Mouse (Mus musculus) frontal cortex, adult (tissue): Measurements from ENCODE around the gene Ptma.
A peak's percentile ranks its signal among the peaks of the same experiment; 100 is the strongest.
"Not testable (repeated sequence)": the region's sequence is repeated elsewhere in the genome, so short reads cannot be mapped to it uniquely, and the experiment has no call there.

Experiments
- ATAC-seq: cut with Nextera tagmentation; 2 replicates; pipeline ENCODE4 v1.9.2; 2017; ENCODE audit warnings: mild to moderate bottlenecking, moderate library complexity, mixed read lengths; ENCODE audit not compliant: low TSS enrichment

Gene Ptma

GRCm38 (mm10) chr1:86526116-86526788 is at the start of gene Ptma:
TSS of gene Ptma (plus strand) at chr1:86526726.
- peak; percentile 57 for ATAC-seq

GRCm38 (mm10) chr1:86477738-86478285 is 48.7 kb upstream of the Ptma start:
- no peak for ATAC-seq

GRCm38 (mm10) chr1:86479099-86479825 is 47.3 kb upstream of the Ptma start:
- ATAC-seq: no peak

- ATAC-seq: no peak
Observed at GRCm38 (mm10) chr1:86480288-86480687, 46.2 kb upstream of the Ptma start.

- no peak for ATAC-seq
Observed at GRCm38 (mm10) chr1:86480735-86481447, 45.6 kb upstream of the Ptma start.

- ATAC-seq: no peak
Observed at GRCm38 (mm10) chr1:86481468-86481867, 45.1 kb upstream of the Ptma start.

- ATAC-seq: no peak
Observed at GRCm38 (mm10) chr1:86482288-86482687, 44.2 kb upstream of the Ptma start.

GRCm38 (mm10) chr1:86482761-86483160 is 43.8 kb upstream of the Ptma start:
- no peak for ATAC-seq

GRCm38 (mm10) chr1:86485346-86485745 is 41.2 kb upstream of the Ptma start:
- ATAC-seq: no peak

- not testable (repeated sequence) for ATAC-seq
Observed at GRCm38 (mm10) chr1:86485858-86486257, 40.7 kb upstream of the Ptma start.

- ATAC-seq: no peak; the same call in 1 of the 2 replicates
Observed at GRCm38 (mm10) chr1:86486703-86487294, 39.7 kb upstream of the Ptma start.

- ATAC-seq: peak; percentile 95
Observed at GRCm38 (mm10) chr1:86487295-86487907, 39.1 kb upstream of the Ptma start.

- no peak for ATAC-seq
Observed at GRCm38 (mm10) chr1:86487908-86488314, 38.6 kb upstream of the Ptma start.

GRCm38 (mm10) chr1:86488326-86488725 is 38.2 kb upstream of the Ptma start:
- no peak for ATAC-seq

GRCm38 (mm10) chr1:86488774-86489173 is 37.8 kb upstream of the Ptma start:
- no peak for ATAC-seq

- ATAC-seq: no peak
Observed at GRCm38 (mm10) chr1:86489901-86490300, 36.6 kb upstream of the Ptma start.

GRCm38 (mm10) chr1:86490697-86491096 is 35.8 kb upstream of the Ptma start:
- ATAC-seq: no peak

- ATAC-seq: no peak
Observed at GRCm38 (mm10) chr1:86491533-86492094, 34.9 kb upstream of the Ptma start.

GRCm38 (mm10) chr1:86492095-86493070 is 34.1 kb upstream of the Ptma start:
- ATAC-seq: no peak

- no peak for ATAC-seq
Observed at GRCm38 (mm10) chr1:86493783-86494182, 32.7 kb upstream of the Ptma start.
